Mouse (Mus musculus): ENCODE data around the gene Tenm4. TPM values are rescaled to one million over a fixed set of nuclear protein-coding genes. Genes with fewer than 3 reads are reported as not detected.

Tenm4 gene
- polyA plus RNA-seq, 2 experiments: 12.7 to 37.4 TPM

- Histone ChIP-seq H3K27me3 (ENCODE audit: control insufficient read depth, insufficient read depth, low read length) (no peaks in the 10 kb centered on the region), H3K9me3 (ENCODE audit: control insufficient read depth, low read length) (no peaks in the 10 kb centered on the region), H3K9ac (ENCODE audit: low read depth, low read length, severe bottlenecking) (no peak overlapping the region), H3K4me2 (replicated peaks; ENCODE audit: low read depth, low read length, severe bottlenecking) (no peak overlapping the region), H3K36me3 (ENCODE audit: control insufficient read depth, insufficient read depth, low read length) (no peaks in the 10 kb centered on the region), H3K4me1 (ENCODE audit: control insufficient read depth, insufficient read depth, low read length) (no peaks in the 10 kb centered on the region), H3K4me3 (replicated peaks; ENCODE audit: low read length) (no peak overlapping the region), H3K27ac (replicated peaks; ENCODE audit: low read depth, low read length) (no peak overlapping the region)
- WGBS: 71% methylated on average over 12 of the region's 12 CpGs
- no peak for DNase-seq (ENCODE audit: low spot score)
- no peak for ATAC-seq (ENCODE audit: low FRiP score, low read depth)
- TF ChIP-seq POLR2A (IDR thresholded peaks at IDR 0.05; ENCODE audit: borderline replicate concordance, extremely low read depth, insufficient read depth, insufficient read length): no peak
These were observed 276.9 kb downstream of the Tenm4 start for GRCm38 (mm10) chr7:96447806-96448397.

- WGBS: 60% methylated on average over 2 of the region's 2 CpGs
- no peak for TF ChIP-seq POLR2A (IDR thresholded peaks at IDR 0.05; ENCODE audit: borderline replicate concordance, extremely low read depth, insufficient read depth, insufficient read length)
- ATAC-seq (ENCODE audit: low FRiP score, low read depth) (no peak), DNase-seq (ENCODE audit: low spot score) (no peak)
- Histone ChIP-seq H3K9ac (ENCODE audit: low read depth, low read length, severe bottlenecking) (no peak overlapping the region), H3K4me3 (replicated peaks; ENCODE audit: low read length) (no peak overlapping the region), H3K4me1 (ENCODE audit: control insufficient read depth, insufficient read depth, low read length) (no peaks in the 10 kb centered on the region), H3K4me2 (replicated peaks; ENCODE audit: low read depth, low read length, severe bottlenecking) (no peak overlapping the region), H3K9me3 (ENCODE audit: control insufficient read depth, low read length) (no peaks in the 10 kb centered on the region), H3K36me3 (ENCODE audit: control insufficient read depth, insufficient read depth, low read length) (no peaks in the 10 kb centered on the region), H3K27ac (replicated peaks; ENCODE audit: low read depth, low read length) (no peak overlapping the region), H3K27me3 (ENCODE audit: control insufficient read depth, insufficient read depth, low read length) (no peaks in the 10 kb centered on the region)
These were observed 284.9 kb downstream of the Tenm4 start for GRCm38 (mm10) chr7:96455957-96456356.

GRCm38 (mm10) chr7:96456618-96457017 is 285.6 kb downstream of the Tenm4 start:
- no peak for DNase-seq (ENCODE audit: low spot score)
- no peaks in the 10 kb centered on the region for H3K4me1 ChIP-seq (ENCODE audit: control insufficient read depth, insufficient read depth, low read length)
- no peak for TF ChIP-seq POLR2A (IDR thresholded peaks at IDR 0.05; ENCODE audit: borderline replicate concordance, extremely low read depth, insufficient read depth, insufficient read length)
- 53% methylated on average over 2 of the region's 2 CpGs for WGBS
- no peak overlapping the region for H3K4me2 ChIP-seq (replicated peaks; ENCODE audit: low read depth, low read length, severe bottlenecking)
- no peaks in the 10 kb centered on the region for H3K9me3 ChIP-seq (ENCODE audit: control insufficient read depth, low read length)
- no peaks in the 10 kb centered on the region for H3K36me3 ChIP-seq (ENCODE audit: control insufficient read depth, insufficient read depth, low read length)
- no peak overlapping the region for H3K27ac ChIP-seq (replicated peaks; ENCODE audit: low read depth, low read length)
- no peak overlapping the region for H3K9ac ChIP-seq (ENCODE audit: low read depth, low read length, severe bottlenecking)
- H3K4me3 ChIP-seq (replicated peaks; ENCODE audit: low read length): no peak overlapping the region
- H3K27me3 ChIP-seq (ENCODE audit: control insufficient read depth, insufficient read depth, low read length): no peaks in the 10 kb centered on the region
- ATAC-seq (ENCODE audit: low FRiP score, low read depth): no peak

- WGBS: 72% methylated on average over 2 of the region's 2 CpGs
- no peak for TF ChIP-seq POLR2A (IDR thresholded peaks at IDR 0.05; ENCODE audit: borderline replicate concordance, extremely low read depth, insufficient read depth, insufficient read length)
- H3K9ac ChIP-seq (ENCODE audit: low read depth, low read length, severe bottlenecking): no peak overlapping the region
- no peaks in the 10 kb centered on the region for H3K9me3 ChIP-seq (ENCODE audit: control insufficient read depth, low read length)
- H3K36me3 ChIP-seq (ENCODE audit: control insufficient read depth, insufficient read depth, low read length): no peaks in the 10 kb centered on the region
- H3K4me2 ChIP-seq (replicated peaks; ENCODE audit: low read depth, low read length, severe bottlenecking): no peak overlapping the region
- ATAC-seq (ENCODE audit: low FRiP score, low read depth) (no peak), DNase-seq (ENCODE audit: low spot score) (no peak)
- no peaks in the 10 kb centered on the region for H3K27me3 ChIP-seq (ENCODE audit: control insufficient read depth, insufficient read depth, low read length)
- H3K27ac ChIP-seq (replicated peaks; ENCODE audit: low read depth, low read length): no peak overlapping the region
- no peaks in the 10 kb centered on the region for H3K4me1 ChIP-seq (ENCODE audit: control insufficient read depth, insufficient read depth, low read length)
- H3K4me3 ChIP-seq (replicated peaks; ENCODE audit: low read length): no peak overlapping the region
These were observed 286.8 kb downstream of the Tenm4 start for GRCm38 (mm10) chr7:96457891-96458290.

GRCm38 (mm10) chr7:96458992-96459391 is 287.9 kb downstream of the Tenm4 start:
- DNase-seq (ENCODE audit: low spot score) (no peak), ATAC-seq (ENCODE audit: low FRiP score, low read depth) (no peak; the same call in 1 of the 2 replicates)
- Histone ChIP-seq H3K9me3 (ENCODE audit: control insufficient read depth, low read length) (no peaks in the 10 kb centered on the region), H3K4me3 (replicated peaks; ENCODE audit: low read length) (no peak overlapping the region), H3K27ac (replicated peaks; ENCODE audit: low read depth, low read length) (no peak overlapping the region), H3K27me3 (ENCODE audit: control insufficient read depth, insufficient read depth, low read length) (no peaks in the 10 kb centered on the region), H3K36me3 (ENCODE audit: control insufficient read depth, insufficient read depth, low read length) (no peaks in the 10 kb centered on the region), H3K4me2 (replicated peaks; ENCODE audit: low read depth, low read length, severe bottlenecking) (no peak overlapping the region), H3K4me1 (ENCODE audit: control insufficient read depth, insufficient read depth, low read length) (no peaks in the 10 kb centered on the region), H3K9ac (ENCODE audit: low read depth, low read length, severe bottlenecking) (no peak overlapping the region)
- TF ChIP-seq POLR2A (IDR thresholded peaks at IDR 0.05; ENCODE audit: borderline replicate concordance, extremely low read depth, insufficient read depth, insufficient read length): no peak
- WGBS: 68% methylated on average over 6 of the region's 6 CpGs

Measured in limb, embryonic 14.5 days (tissue).